Mouse (Mus musculus) MEL (cell line): Measurements from ENCODE around the gene Usp3. TPM values are rescaled to one million over a fixed set of nuclear protein-coding genes. Genes with fewer than 3 reads are reported as not detected.

ENCODE experiments used
- DNase-seq: peaks from one replicate; pipeline ENCODE4 v3.0.0; 2011; ENCODE audit warnings: low read depth, low spot score
- H3K27ac ChIP-seq: 2 replicates; pipeline ENCODE4 v1.5.1; 2012; ENCODE audit warnings: low read depth, mild to moderate bottlenecking, control low read depth, low read length, moderate library complexity; ENCODE audit not compliant: control insufficient read depth
- H3K27me3 ChIP-seq, 2 experiments: fragments of 150-350 bp in 1 of 2; sonication (generic) in 1 of 2; 2 replicates each; pipeline ENCODE4 v1.6.1; 2012; ENCODE audit warnings: low read length in 2 of 2, mild to moderate bottlenecking in 2 of 2, improper control_type of control experiment in 1 of 2, moderate library complexity in 1 of 2; ENCODE audit not compliant: insufficient read depth in 2 of 2, control insufficient read depth in 1 of 2
- H3K36me3 ChIP-seq, 2 experiments: 2 replicates each; pipeline ENCODE4 v1.6.1; 2012 to 2014; ENCODE audit warnings: low read length in 2 of 2, improper control_type of control experiment in 1 of 2, inconsistent platforms in 1 of 2, mild to moderate bottlenecking in 1 of 2; ENCODE audit not compliant: insufficient read depth in 2 of 2, control insufficient read depth in 1 of 2
- H3K4me1 ChIP-seq, 2 experiments: fragments of 150-350 bp in 1 of 2; sonication (generic) in 1 of 2; 2 replicates each; pipeline ENCODE4 v1.6.1; 2012; ENCODE audit warnings: low read length in 2 of 2, improper control_type of control experiment in 1 of 2, mild to moderate bottlenecking in 1 of 2; ENCODE audit not compliant: insufficient read depth in 2 of 2, control insufficient read depth in 1 of 2
- H3K4me3 ChIP-seq, 2 experiments: fragments of 150-350 bp in 1 of 2; sonication (generic) in 1 of 2; 2 replicates each; pipeline ENCODE4 v1.5.1; 2012; ENCODE audit warnings: low read depth in 2 of 2, low read length in 2 of 2, mild to moderate bottlenecking in 2 of 2, moderate library complexity in 2 of 2, control low read depth in 1 of 2, improper control_type of control experiment in 1 of 2; ENCODE audit not compliant: control insufficient read depth in 1 of 2, insufficient read depth in 1 of 2
- H3K79me2 ChIP-seq: 2 replicates; pipeline ENCODE4 v1.6.1; 2012; ENCODE audit warnings: mild to moderate bottlenecking, low read length, moderate library complexity; ENCODE audit not compliant: control insufficient read depth, poor library complexity, insufficient read depth
- H3K9ac ChIP-seq: 2 replicates; pipeline ENCODE4 v1.6.1; 2012; ENCODE audit warnings: low read depth, mild to moderate bottlenecking, control low read depth, low read length, moderate library complexity; ENCODE audit not compliant: control insufficient read depth, poor library complexity, severe bottlenecking
- H3K9me3 ChIP-seq: fragments of 150-350 bp; sonication (generic); replicated peaks from 2 replicates; pipeline ENCODE4 v1.6.1; 2012; ENCODE audit warnings: mild to moderate bottlenecking, low read length, improper control_type of control experiment, moderate library complexity; ENCODE audit not compliant: insufficient read depth
- CTCF ChIP-seq, 3 experiments: IDR thresholded peaks in 2 of 3; conservative IDR thresholded peaks in 1 of 3; 2 replicates each; pipeline ENCODE4 v1.5.1; 2011 to 2012; ENCODE audit warnings: low read length in 3 of 3, low read depth in 2 of 3, mild to moderate bottlenecking in 2 of 3, improper control_type of control experiment in 1 of 3, inconsistent platforms in 1 of 3, mixed read lengths in 1 of 3, moderate library complexity in 1 of 3; ENCODE audit not compliant: control insufficient read depth in 1 of 3, insufficient read depth in 1 of 3, poor library complexity in 1 of 3, severe bottlenecking in 1 of 3
- E2F4 ChIP-seq: IDR thresholded peaks from 2 replicates; pipeline ENCODE4 v1.6.1; 2011; ENCODE audit warnings: low read depth, low read length, improper control_type of control experiment, borderline replicate concordance
- ETS1 ChIP-seq: IDR thresholded peaks from 2 replicates; pipeline ENCODE4 v1.6.1; 2012; ENCODE audit warnings: low read depth, mild to moderate bottlenecking, inconsistent platforms, low read length, improper control_type of control experiment, moderate library complexity
- MAZ ChIP-seq: IDR thresholded peaks from 2 replicates; pipeline ENCODE4 v1.6.1; 2012; ENCODE audit warnings: low read depth, mild to moderate bottlenecking, inconsistent platforms, low read length, improper control_type of control experiment
- MEF2A ChIP-seq: IDR thresholded peaks from 2 replicates; pipeline ENCODE4 v1.6.1; 2014; ENCODE audit warnings: low read depth, mild to moderate bottlenecking, inconsistent platforms, low read length, improper control_type of control experiment; ENCODE audit not compliant: poor library complexity, insufficient replicate concordance, severe bottlenecking; ENCODE audit errors: extremely low read depth
- MXI1 ChIP-seq: IDR thresholded peaks from 2 replicates; pipeline ENCODE4 v1.6.1; 2011; ENCODE audit warnings: mild to moderate bottlenecking, low read depth, low read length, improper control_type of control experiment
- MYC ChIP-seq: IDR thresholded peaks from 2 replicates; pipeline ENCODE4 v1.6.1; 2011; ENCODE audit warnings: low read depth, mild to moderate bottlenecking, low read length, improper control_type of control experiment, moderate library complexity
- NELFE ChIP-seq: IDR thresholded peaks from 2 replicates; pipeline ENCODE4 v1.6.1; 2011; ENCODE audit warnings: low read depth, low read length, improper control_type of control experiment
- POLR2AphosphoS2 ChIP-seq: IDR thresholded peaks from 2 replicates; pipeline ENCODE4 v1.6.1; 2011; ENCODE audit warnings: low read length, improper control_type of control experiment
- RCOR1 ChIP-seq: IDR thresholded peaks from 2 replicates; pipeline ENCODE4 v1.6.1; 2012; ENCODE audit warnings: low read depth, mild to moderate bottlenecking, inconsistent platforms, low read length, improper control_type of control experiment
- SIN3A ChIP-seq: IDR thresholded peaks from 2 replicates; pipeline ENCODE4 v1.6.1; 2012; ENCODE audit warnings: low read length, improper control_type of control experiment, inconsistent platforms
- SMC3 ChIP-seq: IDR thresholded peaks from 2 replicates; pipeline ENCODE4 v1.6.1; 2011; ENCODE audit warnings: low read depth, low read length, improper control_type of control experiment
- TAL1 ChIP-seq: IDR thresholded peaks from 2 replicates; pipeline ENCODE4 v1.6.1; 2012; ENCODE audit warnings: mild to moderate bottlenecking, inconsistent platforms, low read length, moderate library complexity, mixed read lengths
- TBP ChIP-seq: IDR thresholded peaks from 2 replicates; pipeline ENCODE4 v1.8.0; 2011; ENCODE audit warnings: low read depth, low read length, improper control_type of control experiment
- TCF12 ChIP-seq: IDR thresholded peaks from 2 replicates; pipeline ENCODE4 v1.6.1; 2014; ENCODE audit warnings: low read depth, mild to moderate bottlenecking, inconsistent platforms, low read length, improper control_type of control experiment, moderate library complexity
- UBTF ChIP-seq: IDR thresholded peaks from 2 replicates; pipeline ENCODE4 v1.6.1; 2012; ENCODE audit warnings: low read depth, mild to moderate bottlenecking, inconsistent platforms, low read length, improper control_type of control experiment, moderate library complexity, borderline replicate concordance; ENCODE audit not compliant: insufficient read depth
- ZC3H11A ChIP-seq: IDR thresholded peaks from 2 replicates; pipeline ENCODE4 v1.6.1; 2012; ENCODE audit warnings: low read depth, mild to moderate bottlenecking, inconsistent platforms, low read length, improper control_type of control experiment
- ZKSCAN1 ChIP-seq: IDR thresholded peaks from 2 replicates; pipeline ENCODE4 v1.6.1; 2012; ENCODE audit warnings: low read depth, mild to moderate bottlenecking, inconsistent platforms, low read length, improper control_type of control experiment, moderate library complexity
- ZNF384 ChIP-seq: IDR thresholded peaks from 2 replicates; pipeline ENCODE4 v1.6.1; 2012; ENCODE audit warnings: low read depth, mild to moderate bottlenecking, inconsistent platforms, low read length, improper control_type of control experiment
- polyA plus RNA-seq, 2 experiments: library from polyadenylated mRNA; stranded (reverse) in 1 of 2; unstranded in 1 of 2; fragments of >175 nt in 1 of 2; fragments of >200 nt in 1 of 2; gene quantifications; 2 replicates each; pipeline versions ENCODE4 v1.2.1 to v1.2.4; 2012; ENCODE audit warnings: low replicate concordance in 2 of 2, low read depth in 1 of 2; ENCODE audit not compliant: insufficient read length in 2 of 2, insufficient read depth in 1 of 2, missing spikeins in 1 of 2
- total RNA-seq: library from RNA; depleted of rRNA; stranded (reverse); fragments of 300-350 nt; gene quantifications from 2 replicates; pipeline ENCODE4 v1.2.3, GENCODE M21; 2012

Gene Usp3
- total and polyA plus RNA-seq, 3 experiments, result 9.8 to 534 (median 22.0) TPM

GRCm38 (mm10) chr9:66620581-66620981 lies 27.6 kb upstream of the Usp3 start (continued):
- TF ChIP-seq RCOR1 (peak; percentile 97; the same call in 1 of the 2 replicates), SMC3 (no peak), MAZ (peak; percentile 45; the same call in 1 of the 2 replicates), ETS1 (peak; percentile 97), POLR2AphosphoS2 (no peak), NELFE (0 out of 2 replicates have a peak, but pooled peaks have one; percentile 34), MYC (peak; percentile 51; the same call in 1 of the 2 replicates), MEF2A (no peak), TCF12 (peak; percentile 99), ZNF384 (no peak)

GRCm38 (mm10) chr9:66620055-66620454 lies 27.1 kb upstream of the Usp3 start:
- H3K9ac ChIP-seq, result peak overlapping the region; percentile 27
- peaks cover 22 to 42% of the 10 kb centered on the region in 2 experiments for H3K4me1 ChIP-seq
- peak overlapping the region; percentile 85 for H3K27ac ChIP-seq

GRCm38 (mm10) chr9:66617812-66618211 lies 24.9 kb upstream of the Usp3 start:
- TF ChIP-seq CTCF (IDR thresholded peaks at IDR 0.05 in 2 of 3, conservative IDR thresholded peaks at IDR 0.05 in 1 of 3; ENCODE audit: control insufficient read depth in 1 of 3, insufficient read depth in 1 of 3, low read depth in 2 of 3, low read length in 3 of 3, poor library complexity in 1 of 3, severe bottlenecking in 1 of 3) (peak; percentile 23 to 24 (median 23); a peak in 2 of 6 replicates), ZKSCAN1 (no peak)
- TF ChIP-seq, all 39 proteins: peak for 1
- DNase-seq, result no peak
- no peaks in the 10 kb centered on the region for H3K27me3 ChIP-seq
- H3K79me2 ChIP-seq, result no peaks in the 10 kb centered on the region
- H3K9ac ChIP-seq, result no peak overlapping the region
- H3K9me3 ChIP-seq, result no peaks in the 10 kb centered on the region
- H3K27ac ChIP-seq, result no peak overlapping the region
- H3K4me1 ChIP-seq, result peaks cover 22 to 43% of the 10 kb centered on the region in 2 experiments
- peaks cover 0 to 29% of the 10 kb centered on the region in 2 experiments; a peak in 2 of 4 replicates for H3K36me3 ChIP-seq
- no peak overlapping the region for H3K4me3 ChIP-seq

More at GRCm38 (mm10) chr9:66620055-66620454, 27.1 kb upstream of the Usp3 start:
- Histone ChIP-seq H3K27me3 (no peaks in the 10 kb centered on the region), H3K79me2 (no peaks in the 10 kb centered on the region), H3K4me3 (peak overlapping the region; percentile 10 to 18; a peak in 2 of 4 replicates), H3K36me3 (peaks cover 0 to 27% of the 10 kb centered on the region in 2 experiments; a peak in 2 of 4 replicates)
- DNase-seq, result no peak
- TF ChIP-seq TAL1 (no peak), ETS1 (no peak), SIN3A (no peak), E2F4 (no peak), RCOR1 (no peak), UBTF (no peak), TBP (no peak), MAZ (no peak), ZC3H11A (no peak), MXI1 (no peak; the same call in 1 of the 2 replicates)
- TF ChIP-seq, all 39 proteins: peak for 0
- H3K9me3 ChIP-seq, result no peaks in the 10 kb centered on the region
